Mouse (Mus musculus): ENCODE measurements at regions not wholly inside any gene's neighbourhood (a gene's known extent, or its start where the extent isn't known, plus 50 kb on each side); places are given as distances from the start of the nearest gene placed in this dataset.

DNA sequence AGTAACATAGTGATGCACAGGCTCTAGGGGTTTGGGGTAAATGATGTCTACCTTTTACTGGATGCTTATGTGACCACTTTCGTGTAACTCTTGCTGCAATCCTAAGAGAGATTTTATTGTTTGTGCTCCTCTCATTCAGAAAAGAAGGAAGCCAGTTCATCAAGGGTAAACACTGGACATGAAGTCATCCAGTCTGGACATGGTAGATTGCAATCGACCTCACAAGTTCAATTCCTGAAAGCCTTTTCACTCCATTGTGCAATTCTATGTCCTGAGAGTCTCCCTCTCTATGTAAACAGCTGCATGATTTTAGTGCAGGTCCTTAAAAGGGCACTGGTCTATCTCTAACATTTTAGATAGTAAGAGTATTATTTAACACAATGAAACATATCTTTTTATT lies 73.5 kb upstream of the Gm16223 start:
- Histone ChIP-seq H3K4me3 (replicated peaks) (no peak overlapping the region), H3K36me3 (replicated peaks) (no peaks in the 10 kb centered on the region), H3K4me1 (replicated peaks) (no peaks in the 10 kb centered on the region), H3K27ac (replicated peaks) (no peak overlapping the region), H3K27me3 (no peaks in the 10 kb centered on the region), H3K9ac (no peak overlapping the region), H3K9me3 (replicated peaks) (0 out of 2 replicates have a peak, but pooled peaks cover 4% of the 10 kb centered on the region), H3K4me2 (no peak overlapping the region)
- WGBS (ENCODE audit: insufficient replicate concordance), result 32% methylated on average over 2 of the region's 2 CpGs
- ATAC-seq (ENCODE audit: insufficient read depth), result no peak

DNA sequence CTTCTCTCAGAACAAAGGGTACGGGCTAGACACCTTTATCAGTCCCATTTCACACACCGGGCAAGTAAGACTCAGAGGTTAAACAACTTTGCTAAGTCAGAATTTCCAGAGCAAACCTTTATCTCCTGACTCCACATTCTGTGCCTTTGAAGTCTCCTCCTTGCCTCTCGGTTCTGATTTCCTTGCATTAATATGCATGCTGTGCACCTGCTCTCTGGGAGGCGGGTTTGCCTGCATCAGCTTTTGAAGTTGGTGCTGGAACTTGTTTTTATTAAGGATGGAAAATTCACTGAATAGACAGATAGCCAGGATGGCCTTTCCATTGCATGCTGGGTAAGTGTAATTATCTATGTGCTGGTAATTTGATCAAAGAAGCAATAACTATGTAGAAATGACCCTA lies 84.2 kb upstream of the Gm16223 start:
- Histone ChIP-seq H3K4me1 (replicated peaks) (no peaks in the 10 kb centered on the region), H3K4me2 (no peak overlapping the region), H3K9ac (no peak overlapping the region), H3K36me3 (replicated peaks) (no peaks in the 10 kb centered on the region), H3K27me3 (no peaks in the 10 kb centered on the region), H3K9me3 (replicated peaks) (no peaks in the 10 kb centered on the region), H3K4me3 (replicated peaks) (no peak overlapping the region), H3K27ac (replicated peaks) (no peak overlapping the region)
- WGBS (ENCODE audit: insufficient replicate concordance), result 49% methylated on average over 4 of the region's 4 CpGs
- no peak for ATAC-seq (ENCODE audit: insufficient read depth)

DNA sequence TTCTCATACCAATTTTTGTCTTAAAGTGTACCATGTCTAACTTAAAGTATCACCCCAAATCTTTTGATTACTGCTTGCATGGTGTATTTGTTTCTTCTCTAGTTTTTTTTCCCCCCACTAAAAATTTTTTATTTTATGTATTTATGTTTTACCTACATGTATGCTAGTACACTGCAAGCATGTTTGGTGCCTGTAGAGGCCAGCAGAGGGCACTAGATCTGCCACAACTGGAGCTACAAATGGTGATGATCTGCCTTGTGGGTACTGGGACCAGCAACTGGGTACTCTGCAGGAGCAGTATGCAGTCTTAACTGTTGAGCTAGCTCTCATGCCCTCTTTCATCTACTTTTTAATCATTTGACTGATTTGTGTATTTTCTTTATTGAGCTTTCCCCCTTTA lies 92.2 kb upstream of the Gm16223 start:
- Histone ChIP-seq H3K36me3 (replicated peaks) (no peaks in the 10 kb centered on the region), H3K4me2 (no peak overlapping the region), H3K27ac (replicated peaks) (no peak overlapping the region), H3K4me3 (replicated peaks) (no peak overlapping the region), H3K27me3 (no peaks in the 10 kb centered on the region), H3K9ac (no peak overlapping the region), H3K9me3 (replicated peaks) (no peaks in the 10 kb centered on the region), H3K4me1 (replicated peaks) (no peaks in the 10 kb centered on the region)
- ATAC-seq (ENCODE audit: insufficient read depth), result no peak

DNA sequence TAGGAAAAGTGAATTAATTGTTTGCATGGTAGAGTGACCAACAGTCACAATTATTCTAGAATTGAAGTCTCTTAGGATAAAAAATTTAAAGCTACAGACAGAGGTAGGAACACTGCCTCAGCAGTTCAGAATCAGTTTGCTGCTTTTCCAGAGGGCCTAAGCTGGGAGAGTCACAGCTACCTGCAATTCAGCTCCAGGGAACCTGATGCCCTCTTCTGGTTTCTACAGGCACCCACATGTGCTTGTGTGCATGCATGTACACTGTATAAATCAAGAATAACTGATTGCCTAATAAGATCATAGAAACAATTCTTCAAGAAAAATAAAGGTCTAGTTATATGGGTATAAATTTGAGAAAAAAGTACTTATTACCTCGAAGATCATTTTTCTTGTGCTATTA lies 96.6 kb upstream of the Gm16223 start:
- H3K9me3 ChIP-seq (replicated peaks), result no peaks in the 10 kb centered on the region
- H3K4me2 ChIP-seq, result no peak overlapping the region
- H3K27me3 ChIP-seq, result no peaks in the 10 kb centered on the region
- WGBS (ENCODE audit: insufficient replicate concordance), result 37% methylated on average over 1 of the region's 1 CpGs
- no peak overlapping the region for H3K9ac ChIP-seq
- no peaks in the 10 kb centered on the region for H3K4me1 ChIP-seq (replicated peaks)
- no peak overlapping the region for H3K4me3 ChIP-seq (replicated peaks)
- no peak overlapping the region for H3K27ac ChIP-seq (replicated peaks)
- ATAC-seq (ENCODE audit: insufficient read depth), result no peak
- H3K36me3 ChIP-seq (replicated peaks), result no peaks in the 10 kb centered on the region

DNA sequence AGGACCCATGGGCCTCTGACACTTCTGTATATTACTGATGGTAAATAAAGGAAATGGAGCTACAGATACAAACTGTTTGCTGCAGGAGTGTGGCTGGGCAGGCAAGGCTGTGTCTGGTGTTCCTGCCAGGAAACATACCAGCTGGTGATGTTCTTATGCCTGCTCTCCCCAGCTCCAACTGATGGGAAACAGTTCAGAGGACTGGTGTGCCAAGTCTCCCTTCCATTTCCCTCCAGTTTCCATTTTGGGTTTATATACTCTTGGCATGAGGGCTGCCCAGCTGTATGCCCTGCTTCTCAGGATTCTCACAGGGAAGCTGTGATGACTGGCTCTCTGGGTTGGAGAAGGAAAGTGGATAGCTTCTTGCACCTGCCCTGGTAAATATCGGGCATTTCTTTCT lies 100.8 kb upstream of the Gm16223 start:
- Histone ChIP-seq H3K27ac (replicated peaks) (no peak overlapping the region), H3K27me3 (no peaks in the 10 kb centered on the region), H3K4me3 (replicated peaks) (no peak overlapping the region), H3K4me1 (replicated peaks) (no peaks in the 10 kb centered on the region), H3K36me3 (replicated peaks) (no peaks in the 10 kb centered on the region), H3K9me3 (replicated peaks) (no peaks in the 10 kb centered on the region), H3K9ac (no peak overlapping the region), H3K4me2 (no peak overlapping the region)
- 57% methylated on average over 1 of the region's 1 CpGs for WGBS (ENCODE audit: insufficient replicate concordance)
- ATAC-seq (ENCODE audit: insufficient read depth), result no peak

DNA sequence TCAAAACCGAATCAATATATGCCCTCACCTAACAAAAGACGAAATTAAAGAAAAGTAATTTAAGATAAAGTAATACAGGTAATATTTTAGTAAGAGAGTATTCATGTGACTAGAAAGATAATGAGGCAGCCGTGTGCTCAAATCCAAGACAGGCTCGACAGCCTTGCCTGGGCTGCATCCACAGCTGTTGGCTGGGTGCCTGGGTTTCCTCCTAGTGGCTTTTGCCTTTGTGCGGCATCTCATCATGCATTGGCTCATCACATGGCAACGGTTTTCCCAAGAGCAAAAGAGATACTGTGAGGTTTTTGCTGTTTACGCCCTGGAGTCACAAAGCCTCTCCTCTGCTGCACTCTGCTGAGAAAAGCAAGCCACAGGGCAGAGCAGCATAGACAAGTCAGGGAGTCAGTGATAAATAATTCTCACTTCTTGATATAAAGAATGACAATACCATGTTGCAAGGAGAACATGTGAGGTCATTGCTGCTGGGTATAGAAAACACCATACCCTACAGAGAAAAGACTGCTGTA lies 103.1 kb upstream of the Bod1l start:
- no peak overlapping the region for H3K9ac ChIP-seq
- ATAC-seq (ENCODE audit: insufficient read depth), result no peak
- no peak overlapping the region for H3K4me3 ChIP-seq (replicated peaks)
- WGBS (ENCODE audit: insufficient replicate concordance), result 48% methylated on average over 7 of the region's 7 CpGs
- no peaks in the 10 kb centered on the region for H3K36me3 ChIP-seq (replicated peaks)
- no peaks in the 10 kb centered on the region for H3K27me3 ChIP-seq
- no peaks in the 10 kb centered on the region for H3K9me3 ChIP-seq (replicated peaks)
- no peak overlapping the region for H3K27ac ChIP-seq (replicated peaks)
- no peak overlapping the region for H3K4me2 ChIP-seq
- no peaks in the 10 kb centered on the region for H3K4me1 ChIP-seq (replicated peaks)

DNA sequence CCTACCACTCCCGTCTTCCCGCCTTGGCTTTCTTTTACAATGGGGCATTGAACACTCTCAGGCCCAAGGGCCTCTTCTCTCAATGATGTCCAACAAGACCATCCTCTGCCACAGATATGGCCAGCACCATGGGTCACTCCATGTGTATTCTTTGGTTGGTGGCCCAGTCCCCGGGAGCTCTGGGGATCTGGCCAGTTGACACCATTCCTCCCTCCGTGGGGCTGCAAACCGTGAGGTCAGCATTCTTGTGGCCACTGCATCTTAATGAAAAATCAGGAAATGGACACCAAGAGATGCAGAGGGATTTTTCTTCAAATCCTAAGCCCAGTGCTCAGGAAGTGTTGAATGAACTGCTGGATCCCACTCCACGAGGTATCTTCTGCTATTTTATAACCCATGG lies 99.3 kb upstream of the Bod1l start:
- Histone ChIP-seq H3K27me3 (no peaks in the 10 kb centered on the region), H3K36me3 (replicated peaks) (no peaks in the 10 kb centered on the region), H3K4me3 (replicated peaks) (no peak overlapping the region), H3K9me3 (replicated peaks) (no peaks in the 10 kb centered on the region), H3K27ac (replicated peaks) (no peak overlapping the region), H3K4me1 (replicated peaks) (no peaks in the 10 kb centered on the region), H3K4me2 (no peak overlapping the region), H3K9ac (no peak overlapping the region)
- WGBS (ENCODE audit: insufficient replicate concordance), result 59% methylated on average over 6 of the region's 6 CpGs
- ATAC-seq (ENCODE audit: insufficient read depth), result no peak

DNA sequence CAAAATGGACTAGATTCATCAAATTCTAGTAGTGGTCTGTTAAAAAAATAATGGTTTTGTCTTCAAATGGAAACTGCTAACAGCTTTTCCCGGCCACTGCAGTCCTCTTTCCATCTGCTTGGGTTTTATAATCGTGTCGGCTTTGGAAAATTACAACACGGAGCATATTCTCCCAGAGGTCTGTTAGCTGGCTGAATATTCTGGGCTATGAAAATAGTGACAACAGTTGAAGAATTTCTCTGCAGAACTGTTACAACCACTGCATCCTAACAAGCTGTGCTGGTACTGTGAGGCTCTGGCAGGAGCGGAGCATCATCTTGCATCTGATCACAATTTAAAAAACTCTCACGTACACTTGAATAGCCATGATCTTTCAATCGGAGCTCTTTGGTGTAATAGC lies 98.0 kb upstream of the Bod1l start:
- H3K27ac ChIP-seq (replicated peaks), result no peak overlapping the region
- H3K9me3 ChIP-seq (replicated peaks), result no peaks in the 10 kb centered on the region
- WGBS (ENCODE audit: insufficient replicate concordance), result 69% methylated on average over 7 of the region's 7 CpGs
- no peak overlapping the region for H3K9ac ChIP-seq
- no peak overlapping the region for H3K4me2 ChIP-seq
- ATAC-seq (ENCODE audit: insufficient read depth), result no peak
- H3K36me3 ChIP-seq (replicated peaks), result no peaks in the 10 kb centered on the region
- no peaks in the 10 kb centered on the region for H3K4me1 ChIP-seq (replicated peaks)
- no peak overlapping the region for H3K4me3 ChIP-seq (replicated peaks)
- H3K27me3 ChIP-seq, result no peaks in the 10 kb centered on the region

DNA sequence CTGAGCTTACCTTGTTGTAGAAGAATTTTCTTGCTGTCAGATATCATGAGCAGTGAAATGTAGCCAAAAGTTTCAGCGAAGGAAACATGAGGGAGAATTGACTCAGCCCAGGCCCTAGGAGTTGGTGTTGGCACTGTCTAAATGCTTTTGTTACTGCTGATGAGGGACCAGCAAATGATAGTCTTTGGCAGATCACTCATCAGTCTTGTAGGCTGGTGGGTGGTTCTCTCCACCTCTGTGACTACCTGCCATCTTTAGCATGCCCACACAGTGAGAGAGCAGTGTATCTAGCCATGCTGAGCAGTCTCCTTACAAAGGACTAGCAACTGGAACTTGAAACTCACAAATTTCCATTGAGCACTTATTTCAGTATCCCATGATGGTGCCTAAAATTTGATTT lies 97.1 kb upstream of the Bod1l start:
- WGBS (ENCODE audit: insufficient replicate concordance), result 77% methylated on average over 1 of the region's 1 CpGs
- no peaks in the 10 kb centered on the region for H3K27me3 ChIP-seq
- no peak overlapping the region for H3K4me3 ChIP-seq (replicated peaks)
- no peak overlapping the region for H3K27ac ChIP-seq (replicated peaks)
- no peaks in the 10 kb centered on the region for H3K4me1 ChIP-seq (replicated peaks)
- no peak overlapping the region for H3K4me2 ChIP-seq
- no peak overlapping the region for H3K9ac ChIP-seq
- no peaks in the 10 kb centered on the region for H3K36me3 ChIP-seq (replicated peaks)
- no peak for ATAC-seq (ENCODE audit: insufficient read depth)
- no peaks in the 10 kb centered on the region for H3K9me3 ChIP-seq (replicated peaks)

DNA sequence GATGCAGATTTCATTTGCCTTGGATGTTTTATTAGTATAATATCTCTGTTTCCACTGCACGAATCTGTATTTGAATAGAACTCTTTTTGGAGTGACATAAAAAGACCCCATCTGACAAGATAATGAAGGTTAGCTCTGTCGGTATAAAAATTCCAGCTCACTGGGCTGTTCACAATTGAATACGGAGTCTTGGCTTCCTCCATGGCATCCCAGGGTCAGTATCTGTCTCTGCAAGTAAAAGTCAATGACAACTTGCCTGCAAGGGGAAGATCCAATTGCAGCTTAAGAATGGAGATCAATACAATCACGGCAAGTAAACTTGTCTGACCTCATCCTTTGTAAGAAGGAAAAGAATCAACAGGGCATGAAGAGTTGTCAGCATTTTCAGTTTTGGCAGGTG lies 95.6 kb upstream of the Bod1l start:
- no peak for ATAC-seq (ENCODE audit: insufficient read depth)
- WGBS (ENCODE audit: insufficient replicate concordance), result 61% methylated on average over 4 of the region's 4 CpGs
- Histone ChIP-seq H3K27me3 (no peaks in the 10 kb centered on the region), H3K9me3 (replicated peaks) (no peaks in the 10 kb centered on the region), H3K4me2 (no peak overlapping the region), H3K4me1 (replicated peaks) (no peaks in the 10 kb centered on the region), H3K4me3 (replicated peaks) (no peak overlapping the region), H3K9ac (no peak overlapping the region), H3K27ac (replicated peaks) (no peak overlapping the region), H3K36me3 (replicated peaks) (no peaks in the 10 kb centered on the region)

DNA sequence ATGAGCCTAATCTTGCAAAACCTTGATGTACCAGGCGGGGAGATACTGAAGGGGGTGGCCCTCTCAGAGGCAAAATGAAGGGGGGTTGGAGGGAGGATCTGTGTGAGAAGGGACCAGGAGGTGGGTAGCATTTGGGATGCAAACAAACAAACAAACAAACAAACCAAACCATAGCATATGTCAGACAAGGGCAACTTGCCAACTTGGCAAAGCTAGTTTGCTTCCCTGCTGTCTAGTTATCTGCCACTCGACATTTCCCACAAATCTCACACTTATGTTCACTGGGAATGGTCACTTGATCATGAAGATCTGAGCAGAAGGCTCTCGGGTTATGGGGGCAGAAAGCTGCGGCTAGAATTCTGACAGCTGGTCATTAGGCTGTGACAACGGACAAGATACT lies 65.9 kb upstream of the Bod1l start:
- Histone ChIP-seq H3K9ac (no peak overlapping the region), H3K4me1 (replicated peaks) (no peaks in the 10 kb centered on the region), H3K9me3 (replicated peaks) (no peaks in the 10 kb centered on the region), H3K4me3 (replicated peaks) (no peak overlapping the region), H3K27ac (replicated peaks) (no peak overlapping the region), H3K36me3 (replicated peaks) (no peaks in the 10 kb centered on the region), H3K4me2 (no peak overlapping the region), H3K27me3 (no peaks in the 10 kb centered on the region)
- no peak for ATAC-seq (ENCODE audit: insufficient read depth)
- WGBS (ENCODE audit: insufficient replicate concordance), result 59% methylated on average over 5 of the region's 5 CpGs

DNA sequence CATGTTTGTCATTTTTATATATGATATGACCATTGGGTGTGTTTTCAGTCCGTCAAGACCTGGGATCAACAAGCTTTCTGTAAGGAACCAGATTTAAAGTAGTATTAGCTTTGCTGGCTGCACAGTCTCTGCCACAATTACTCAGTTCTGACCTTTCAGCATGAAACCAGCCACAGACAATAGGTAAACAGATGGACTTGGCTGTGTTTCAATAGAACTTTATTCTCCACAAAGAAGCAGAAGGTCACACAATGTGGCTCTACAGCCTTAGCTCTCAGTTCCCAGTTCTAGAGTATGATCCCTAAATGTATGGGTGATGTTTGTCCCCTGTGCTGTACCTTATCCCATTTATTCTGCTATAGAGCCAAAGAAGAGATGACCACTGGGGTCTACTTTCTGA lies 63.6 kb upstream of the Bod1l start:
- no peaks in the 10 kb centered on the region for H3K36me3 ChIP-seq (replicated peaks)
- H3K9me3 ChIP-seq (replicated peaks), result no peaks in the 10 kb centered on the region
- H3K27me3 ChIP-seq, result no peaks in the 10 kb centered on the region
- H3K4me2 ChIP-seq, result no peak overlapping the region
- ATAC-seq (ENCODE audit: insufficient read depth), result no peak
- H3K4me3 ChIP-seq (replicated peaks), result no peak overlapping the region
- no peak overlapping the region for H3K27ac ChIP-seq (replicated peaks)
- no peak overlapping the region for H3K9ac ChIP-seq
- H3K4me1 ChIP-seq (replicated peaks), result no peaks in the 10 kb centered on the region
- WGBS (ENCODE audit: insufficient replicate concordance), result 54% methylated on average over 1 of the region's 1 CpGs

All from liver, embryonic 15.5 days (tissue).